Mouse (Mus musculus) kidney, postnatal 0 days (tissue): ENCODE measurements at regions not wholly inside any gene's neighbourhood (a gene's known extent, or its start where the extent isn't known, plus 50 kb on each side); places are given as distances from the start of the nearest gene placed in this dataset.

Source experiments
- ATAC-seq: fragments of 200-750 bp; cut with Nextera tagmentation; replicated peaks from 2 replicates; pipeline ENCODE4 v1.8.0; 2017; ENCODE audit warnings: low read depth, moderate number of reproducible peaks, moderate TSS enrichment, moderate library complexity; ENCODE audit not compliant: low FRiP score
- DNase-seq: peaks from one replicate; pipeline ENCODE4 v3.0.0-alpha.2; 2016; ENCODE audit warnings: low spot score
- H3K27ac ChIP-seq: fragments of 300-500 bp; sonication (generic); 2 replicates; pipeline ENCODE4 v1.5.1; 2014; ENCODE audit warnings: mild to moderate bottlenecking
- H3K27me3 ChIP-seq: fragments of 300-500 bp; sonication (generic); 2 replicates; pipeline ENCODE4 v1.6.1; 2014; ENCODE audit warnings: low read length, mixed read lengths; ENCODE audit not compliant: insufficient read depth
- H3K36me3 ChIP-seq: fragments of 300-500 bp; sonication (generic); 2 replicates; pipeline ENCODE4 v1.6.1; 2014; ENCODE audit warnings: low read length, mixed read lengths; ENCODE audit not compliant: insufficient read depth
- H3K4me1 ChIP-seq: fragments of 300-500 bp; sonication (generic); replicated peaks from 2 replicates; pipeline ENCODE4 v1.6.1; 2014; ENCODE audit warnings: antibody characterized with exemption, low read length, mixed read lengths; ENCODE audit not compliant: insufficient read depth
- H3K4me2 ChIP-seq: fragments of 300-500 bp; sonication (generic); 2 replicates; pipeline ENCODE4 v1.6.1; 2014; ENCODE audit warnings: mild to moderate bottlenecking, low read length, moderate library complexity, mixed read lengths
- H3K4me3 ChIP-seq: fragments of 300-500 bp; sonication (generic); replicated peaks from 2 replicates; pipeline ENCODE4 v1.5.1; 2014; ENCODE audit warnings: low read depth, low read length
- H3K9ac ChIP-seq: fragments of 300-500 bp; sonication (generic); 2 replicates; pipeline ENCODE4 v1.6.1; 2014; ENCODE audit warnings: low read depth, low read length
- H3K9me3 ChIP-seq: fragments of 300-500 bp; sonication (generic); replicated peaks from 2 replicates; pipeline ENCODE4 v1.6.1; 2016; ENCODE audit warnings: low read length, inconsistent platforms, mixed read lengths
- CTCF ChIP-seq: IDR thresholded peaks from 2 replicates; pipeline ENCODE4 v1.5.1; 2016; ENCODE audit warnings: antibody characterized with exemption, low read depth, mild to moderate bottlenecking, moderate library complexity
- WGBS: fragments of 180-500 bp; shearing (Covaris S2); extraction: QIAGEN DNeasy Blood & Tissue Kit; methylation state at CpG from one replicate; pipeline ENCODE4 v1.1.7; 2014; 5-methylcytosine and 5-hydroxymethylcytosine counted together

DNA sequence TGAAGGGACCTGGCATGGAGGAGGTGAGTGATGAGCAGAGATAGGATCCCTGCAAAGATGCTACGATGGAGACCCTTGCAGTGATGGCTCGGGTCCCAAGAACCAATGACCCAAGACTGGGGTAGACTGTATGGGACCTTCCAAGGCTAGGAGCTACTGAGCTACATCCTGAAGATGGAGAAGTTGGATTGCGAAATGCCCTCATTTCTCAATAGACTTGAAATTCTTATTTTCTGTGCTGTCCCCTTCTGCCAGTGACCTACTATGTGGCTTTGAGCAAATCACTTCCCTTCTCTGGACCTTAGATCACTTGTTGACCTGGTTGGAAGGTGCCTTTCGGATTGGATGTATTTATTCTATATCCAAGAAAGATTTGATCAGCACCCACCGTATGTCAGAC is 88.9 kb downstream of the Nog start:
- Histone ChIP-seq H3K9ac (no peak overlapping the region), H3K27ac (no peak overlapping the region), H3K9me3 (no peaks in the 10 kb centered on the region), H3K4me1 (0 out of 2 replicates have a peak, but pooled peaks cover 5% of the 10 kb centered on the region), H3K27me3 (no peaks in the 10 kb centered on the region), H3K36me3 (no peaks in the 10 kb centered on the region), H3K4me3 (no peak overlapping the region), H3K4me2 (no peak overlapping the region)
- DNase-seq (no peak), ATAC-seq (no peak)
- TF ChIP-seq CTCF = no peak
- 92% methylated on average over 5 of the region's 5 CpGs for WGBS

DNA sequence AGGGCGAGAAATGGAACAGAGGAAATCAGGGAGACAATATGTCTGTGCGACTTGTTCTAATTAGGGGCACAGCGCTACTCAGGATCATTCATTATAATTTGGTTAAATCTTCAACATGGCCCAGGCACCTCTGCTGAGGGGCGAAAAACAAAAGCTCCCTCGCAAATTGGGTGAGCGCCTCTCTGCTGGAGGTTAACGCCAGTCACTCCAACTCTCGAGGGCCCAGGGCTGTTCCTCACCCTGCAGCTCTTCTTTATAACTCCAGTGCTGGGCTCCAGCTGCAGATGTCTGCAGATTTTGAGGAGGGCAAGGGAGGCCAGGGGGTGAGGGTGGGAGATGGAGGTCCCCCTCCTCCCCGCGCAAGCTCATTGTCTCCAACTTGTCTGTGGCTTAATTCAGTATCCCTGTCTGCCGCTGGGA is 92.6 kb downstream of the Nog start:
- no peak overlapping the region for H3K4me2 ChIP-seq

DNA sequence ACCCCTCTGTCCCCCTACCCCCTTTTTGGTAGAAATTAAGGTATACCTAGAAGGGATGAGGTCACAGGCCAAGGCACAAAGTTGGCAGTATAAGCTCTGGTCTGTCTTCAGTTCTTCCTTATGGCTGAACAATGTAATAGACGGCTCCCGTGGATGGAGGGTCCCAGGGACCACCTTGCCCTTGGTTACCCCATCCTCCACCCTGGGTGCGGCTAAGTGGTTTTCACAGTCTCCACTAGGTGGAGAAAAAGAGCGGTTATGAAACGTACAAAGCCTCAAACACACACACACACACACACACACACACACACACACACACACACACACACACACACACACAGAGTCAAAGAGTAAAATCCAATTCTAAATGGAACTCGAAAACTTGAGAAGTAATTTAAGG is 93.1 kb downstream of the Nog start:
- ATAC-seq = no peak
- Histone ChIP-seq H3K36me3 (no peaks in the 10 kb centered on the region), H3K9me3 (no peaks in the 10 kb centered on the region), H3K4me2 (no peak overlapping the region), H3K4me3 (no peak overlapping the region), H3K9ac (no peak overlapping the region), H3K4me1 (0 out of 2 replicates have a peak, but pooled peaks cover 5% of the 10 kb centered on the region), H3K27ac (no peak overlapping the region), H3K27me3 (no peaks in the 10 kb centered on the region)
- DNase-seq = peak; percentile 24
- 43% methylated on average over 6 of the region's 6 CpGs for WGBS
- TF ChIP-seq CTCF = peak; percentile 51

More for the DNA sequence above, 92.6 kb downstream of the Nog start:
- Histone ChIP-seq H3K9me3 (no peaks in the 10 kb centered on the region), H3K9ac (no peak overlapping the region), H3K4me1 (0 out of 2 replicates have a peak, but pooled peaks cover 5% of the 10 kb centered on the region), H3K27me3 (no peaks in the 10 kb centered on the region), H3K4me3 (no peak overlapping the region), H3K36me3 (no peaks in the 10 kb centered on the region), H3K27ac (no peak overlapping the region)
- TF ChIP-seq CTCF = no peak
- DNase-seq = peak; percentile 44
- WGBS = 22% methylated on average over 11 of the region's 11 CpGs
- no peak; the same call in 1 of the 2 replicates for ATAC-seq

DNA sequence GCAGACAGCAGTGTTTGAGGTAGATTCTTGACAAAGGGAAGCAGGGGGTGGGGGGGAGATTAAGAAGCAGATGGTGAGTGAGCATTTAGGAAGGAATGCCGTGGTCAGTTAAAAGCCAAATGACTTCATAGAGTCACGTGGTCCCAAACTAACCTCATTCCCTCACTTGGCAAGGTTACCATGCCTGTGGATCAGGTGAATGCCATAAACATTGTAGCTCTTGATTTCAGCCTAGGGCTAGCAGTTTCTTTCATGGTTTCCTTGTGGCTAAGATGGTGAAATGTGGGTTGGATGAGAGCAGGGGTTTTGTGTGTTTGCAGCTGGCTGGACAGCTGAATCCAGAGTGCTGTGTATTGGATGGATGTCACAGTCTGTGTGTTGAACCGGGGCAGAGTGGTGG is 95.3 kb downstream of the Nog start:
- ATAC-seq (no peak), DNase-seq (no peak)
- TF ChIP-seq CTCF = no peak
- Histone ChIP-seq H3K27ac (no peak overlapping the region), H3K27me3 (no peaks in the 10 kb centered on the region), H3K9me3 (no peaks in the 10 kb centered on the region), H3K4me1 (0 out of 2 replicates have a peak, but pooled peaks cover 5% of the 10 kb centered on the region), H3K4me2 (no peak overlapping the region), H3K36me3 (no peaks in the 10 kb centered on the region), H3K9ac (no peak overlapping the region), H3K4me3 (no peak overlapping the region)
- WGBS = 32% methylated on average over 3 of the region's 3 CpGs

DNA sequence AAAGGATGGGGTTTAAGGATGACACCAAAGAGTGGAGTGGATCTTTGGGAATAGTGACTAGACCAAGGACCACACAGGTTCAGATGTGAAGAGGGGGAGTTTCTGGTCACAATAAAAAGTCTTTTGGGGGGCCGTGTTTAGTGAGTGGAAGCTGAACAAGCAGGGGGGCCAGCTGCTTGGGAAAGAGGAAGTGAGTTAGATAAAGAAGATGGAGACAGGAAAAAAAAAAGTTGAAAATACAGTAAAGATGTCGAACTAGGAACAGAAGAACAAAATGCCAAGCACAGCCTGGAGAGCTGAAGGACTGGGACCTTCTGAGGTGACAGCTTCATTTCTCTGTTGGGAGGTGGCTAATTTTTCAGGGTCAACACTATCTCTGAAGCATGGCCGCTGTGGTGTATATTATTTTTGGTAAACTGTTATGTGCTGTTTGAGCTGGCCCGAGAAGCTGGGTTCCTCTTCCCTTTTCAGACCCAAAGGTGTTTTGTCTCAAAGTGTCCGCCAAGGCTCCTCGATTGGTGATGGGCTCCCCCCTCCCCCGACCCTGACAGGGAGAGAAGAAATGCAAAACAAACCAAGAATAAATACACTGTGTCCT is 97.1 kb downstream of the Nog start:
- H3K27ac ChIP-seq = no peak overlapping the region
- DNase-seq = no peak
- no peaks in the 10 kb centered on the region for H3K27me3 ChIP-seq
- no peaks in the 10 kb centered on the region for H3K9me3 ChIP-seq
- 0 out of 2 replicates have a peak, but pooled peaks cover 5% of the 10 kb centered on the region for H3K4me1 ChIP-seq
- WGBS = 54% methylated on average over 7 of the region's 7 CpGs
- no peak for ATAC-seq
- H3K4me2 ChIP-seq = no peak overlapping the region
- TF ChIP-seq CTCF = no peak
- H3K9ac ChIP-seq = no peak overlapping the region
- no peak overlapping the region for H3K4me3 ChIP-seq
- H3K36me3 ChIP-seq = no peaks in the 10 kb centered on the region

DNA sequence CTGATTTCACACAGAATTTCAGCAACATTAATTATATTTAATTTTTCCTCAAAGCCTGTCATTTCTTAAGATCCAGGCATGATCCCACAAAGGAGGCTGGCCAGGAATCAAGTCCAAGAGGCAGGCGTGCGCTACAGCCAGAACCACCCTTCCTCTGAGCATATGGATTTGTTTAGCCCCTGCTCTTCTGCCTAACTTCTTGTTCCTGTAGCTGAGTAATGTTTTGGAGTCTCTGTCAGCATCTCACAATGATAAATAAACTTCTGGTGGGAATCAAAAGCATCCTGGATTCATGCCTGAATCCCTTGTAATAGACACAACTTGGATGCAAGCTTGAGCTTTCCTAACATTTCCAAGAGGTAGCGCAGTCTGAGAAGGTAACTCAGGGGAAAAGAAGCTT is 101.7 kb downstream of the Nog start:
- H3K4me2 ChIP-seq = no peak overlapping the region
- H3K4me3 ChIP-seq = no peak overlapping the region
- H3K36me3 ChIP-seq = no peaks in the 10 kb centered on the region
- no peaks in the 10 kb centered on the region for H3K9me3 ChIP-seq
- DNase-seq (no peak), ATAC-seq (no peak)
- no peaks in the 10 kb centered on the region for H3K4me1 ChIP-seq
- no peaks in the 10 kb centered on the region for H3K27me3 ChIP-seq
- no peak for TF ChIP-seq CTCF
- H3K27ac ChIP-seq = no peak overlapping the region
- no peak overlapping the region for H3K9ac ChIP-seq
- 87% methylated on average over 3 of the region's 3 CpGs for WGBS

DNA sequence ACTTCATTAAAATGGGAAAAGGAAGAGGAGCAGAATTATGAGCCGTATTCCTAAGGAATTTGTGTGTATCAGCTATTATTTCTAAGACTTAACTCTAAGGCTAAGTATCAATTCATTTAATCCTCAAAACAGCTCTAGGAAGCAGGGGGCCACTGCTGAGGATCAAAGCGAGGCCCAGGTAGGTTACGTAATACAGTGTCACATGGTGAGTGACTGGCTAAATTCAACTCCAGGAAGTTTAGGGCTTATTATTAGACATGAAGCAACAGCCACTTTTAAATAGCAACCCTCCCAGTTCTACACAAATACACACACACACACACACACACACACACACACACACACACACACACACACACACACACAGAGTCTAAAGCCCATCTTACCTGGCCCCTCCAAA is 109.3 kb downstream of the Nog start:
- TF ChIP-seq CTCF = no peak
- no peak for DNase-seq
- no peak for ATAC-seq

More for the DNA sequence above, 109.3 kb downstream of the Nog start:
- no peak overlapping the region for H3K4me3 ChIP-seq
- no peaks in the 10 kb centered on the region for H3K9me3 ChIP-seq
- H3K9ac ChIP-seq = no peak overlapping the region
- H3K4me2 ChIP-seq = no peak overlapping the region
- no peak overlapping the region for H3K27ac ChIP-seq
- H3K36me3 ChIP-seq = no peaks in the 10 kb centered on the region
- 85% methylated on average over 3 of the region's 3 CpGs for WGBS
- no peaks in the 10 kb centered on the region for H3K4me1 ChIP-seq
- H3K27me3 ChIP-seq = no peaks in the 10 kb centered on the region
